ENCODE assay signal across 14 mouse cellular contexts in genomic region chr13:10065776-10066175, GRCm38 (mm10).
DNase-seq lines count a peak whose midpoint lies in the region; ATAC-seq and TF ChIP-seq lines count a peak whose summit lies in the region.
"Had no signal": no experiment of that assay in that cellular context is flagged by ENCODE, and none has a peak within 500 bp of the region (broad histone marks: within the 10 kb centered on the region; RNA-seq: fewer than 3 reads in every experiment).

No protein-coding gene starts in this region.

- no peak for DNase-seq in lung, postnatal 0 days (ENCODE audit: low spot score)
- DNase-seq in lung, postnatal 4 days = no peak
- DNase-seq in spleen, adult 12 weeks (ENCODE audit: low spot score) = peak; percentile 9
- peak; percentile 52 for DNase-seq in thymus, postnatal 4 days
- no peak for DNase-seq in layer of hippocampus, adult 18-20 months (ENCODE audit: low spot score in 2 of 2)
- DNase-seq in left cerebral cortex, adult 18-20 months (ENCODE audit: low spot score in 2 of 2) = no peak
- DNase-seq: cerebellum, postnatal 25 days; kidney, postnatal 4 days; left cerebral cortex, postnatal 4 days; retina, postnatal 1 day had no signal

- H3K36me3 ChIP-seq in lung, postnatal 0 days (ENCODE audit: insufficient read depth, low read length) = no peaks in the 10 kb centered on the region
- H3K36me3 ChIP-seq: hindbrain, embryonic 15.5 days; lung, embryonic 15.5 days had no signal

- no peak overlapping the region for H3K9ac ChIP-seq in lung, postnatal 0 days (replicated peaks; ENCODE audit: low read depth)
- H3K9ac ChIP-seq: hindbrain, embryonic 15.5 days; lung, embryonic 15.5 days had no signal

- ATAC-seq in lung, postnatal 0 days = peak; percentile 10; the same call in 1 of the 2 replicates
- ATAC-seq in common myeloid progenitor, adult 5-6 weeks (replicated peaks; ENCODE audit: low read depth, poor library complexity, severe bottlenecking) = peak; percentile 91

- no peak for TF ChIP-seq CTCF in lung, postnatal 0 days (IDR thresholded peaks at IDR 0.05)

- no peak for TF ChIP-seq EP300 in lung, postnatal 0 days (IDR thresholded peaks at IDR 0.05)

- H3K9me3 ChIP-seq in lung, postnatal 0 days (ENCODE audit: low read length) = no peaks in the 10 kb centered on the region
- H3K9me3 ChIP-seq: hindbrain, embryonic 15.5 days; lung, embryonic 15.5 days had no signal

- H3K4me3 ChIP-seq in lung, postnatal 0 days (ENCODE audit: low read depth, low read length) = no peak overlapping the region
- H3K4me3 ChIP-seq: hindbrain, embryonic 15.5 days; lung, embryonic 15.5 days; myocyte had no signal

- no peak overlapping the region for H3K27ac ChIP-seq in lung, postnatal 0 days (ENCODE audit: low read length)
- H3K27ac ChIP-seq: hindbrain, embryonic 15.5 days had no signal

- 69% methylated on average over 2 of the region's 2 CpGs for WGBS in lung, postnatal 0 days

- no peaks in the 10 kb centered on the region for H3K27me3 ChIP-seq in lung, postnatal 0 days (replicated peaks; ENCODE audit: insufficient read depth, low read length)
- H3K27me3 ChIP-seq: hindbrain, embryonic 15.5 days; lung, embryonic 15.5 days had no signal

- no peaks in the 10 kb centered on the region for H3K4me1 ChIP-seq in lung, postnatal 0 days (ENCODE audit: insufficient read depth, low read depth, low read length)
- H3K4me1 ChIP-seq: hindbrain, embryonic 15.5 days had no signal

- no peak overlapping the region for H3K4me2 ChIP-seq in lung, postnatal 0 days (replicated peaks; ENCODE audit: low read depth, low read length)
- H3K4me2 ChIP-seq: hindbrain, embryonic 15.5 days; lung, embryonic 15.5 days had no signal

Comparison
In these comparisons a context has a peak if more than half of its experiments do, and no peak if none do; other contexts are left out.
1. DNase-seq: peak in spleen, adult 12 weeks (single experiment) and thymus, postnatal 4 days (single experiment); none in lung, postnatal 0 days (single experiment), lung, postnatal 4 days (0 of 2), layer of hippocampus, adult 18-20 months (0 of 2) and left cerebral cortex, adult 18-20 months (0 of 2).